Mouse (Mus musculus) effector memory CD4-positive, alpha-beta T cell, adult 5 months (primary cell): ENCODE data around the gene B230217C12Rik. TPM values are rescaled to one million over a fixed set of nuclear protein-coding genes. Genes with fewer than 3 reads are reported as not detected.

Experiments used
- polyA plus RNA-seq: library from polyadenylated mRNA; unstranded; fragments of 100-300 nt; shearing (Covaris generic); gene quantifications from one replicate; pipeline ENCODE4 v1.2.1, GENCODE M21; 2017

The B230217C12Rik gene
- 1.0 TPM for polyA plus RNA-seq

DNA sequence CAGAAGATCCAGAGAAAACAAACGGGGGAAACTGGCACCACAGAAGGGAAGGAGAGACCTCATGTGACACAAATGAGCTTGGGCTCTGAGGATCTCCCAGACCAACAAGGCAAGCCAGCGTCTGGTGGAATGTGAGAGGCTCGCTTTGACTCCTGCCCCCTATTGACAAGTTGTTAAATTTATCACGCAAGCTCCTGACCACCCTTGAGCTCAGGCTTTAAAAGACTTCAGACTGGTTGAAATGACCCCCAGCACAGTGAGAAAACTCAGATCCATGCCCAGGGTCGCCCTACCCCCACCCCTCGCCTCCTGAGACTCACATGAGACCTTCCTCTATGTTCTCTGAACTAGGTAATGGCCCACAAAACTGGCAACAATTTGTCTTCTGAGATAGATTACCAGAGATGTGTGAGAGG, at the start of gene B230217C12Rik:
Gene B230217C12Rik, plus strand, starts transcription at position 242 of the 416 bp plus-strand sequence.

DNA sequence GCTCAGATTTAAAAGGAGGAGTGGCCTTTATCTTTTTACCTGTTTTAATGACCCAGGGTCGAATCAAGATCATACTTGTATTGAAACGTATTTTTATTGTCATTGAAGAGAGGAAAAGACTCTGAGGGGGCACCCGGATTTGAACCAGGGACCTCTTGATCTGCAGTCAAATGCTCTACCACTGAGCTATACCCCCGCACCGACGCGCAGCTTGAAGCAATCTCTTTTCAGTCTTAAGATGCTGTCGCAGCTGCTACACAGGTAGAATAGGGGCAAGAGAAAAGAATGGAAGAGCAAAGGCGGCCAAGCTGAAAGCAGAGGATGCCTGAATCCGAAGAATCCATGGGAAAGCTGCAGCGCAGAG, 41.8 kb upstream of the B230217C12Rik start, which contains the start of gene Lasp1:
Gene Lasp1, plus strand, starts transcription at position 219 of the 364 bp plus-strand sequence.

DNA sequence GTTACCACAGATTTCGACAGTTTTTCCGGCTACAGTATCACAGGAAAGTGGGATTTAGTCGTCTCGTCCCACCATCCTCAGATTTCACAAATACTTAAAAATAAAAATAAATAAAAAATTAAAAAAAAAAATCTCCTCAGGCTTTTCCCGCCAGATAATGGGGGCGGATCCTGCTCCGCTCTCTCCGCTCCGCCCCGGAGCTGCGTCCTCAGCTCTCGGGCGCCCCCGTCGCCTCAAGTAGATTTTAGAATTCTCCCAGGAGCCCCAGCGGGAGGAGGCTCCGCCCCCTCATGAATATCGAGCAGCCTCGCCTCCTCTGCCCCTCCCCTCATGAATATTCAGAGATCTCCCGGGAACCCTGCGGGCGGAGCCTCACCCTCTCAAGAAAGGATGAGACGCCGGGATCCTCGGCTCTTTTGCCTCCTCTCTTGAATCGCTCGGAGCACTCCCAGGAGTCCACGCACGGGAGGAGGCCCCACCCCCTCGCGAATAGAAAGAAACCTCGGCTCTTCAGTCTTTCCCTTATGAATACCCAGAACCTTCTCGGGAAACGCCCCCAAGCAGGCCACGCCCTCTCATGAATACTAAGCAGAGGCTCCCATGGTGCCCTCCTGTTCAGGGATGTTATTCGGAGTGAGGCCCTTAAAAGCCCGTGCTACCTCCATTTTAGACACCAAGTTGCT, 43.5 kb downstream of the B230217C12Rik start, which contains the start of gene Fbxo47:
Gene Fbxo47, minus strand, starts transcription at position 237 of the 683 bp plus-strand sequence.

Other genes with a start within 250 kb of the B230217C12Rik start
- 16.0 TPM for gene Epop, start 211.1 kb upstream of the B230217C12Rik start, polyA plus RNA-seq
- gene Mllt6, start 177.4 kb upstream of the B230217C12Rik start, polyA plus RNA-seq, result 7.2 TPM
- 39.1 TPM for gene Cisd3, start 155.0 kb upstream of the B230217C12Rik start, polyA plus RNA-seq
- gene Pcgf2, start 140.3 kb upstream of the B230217C12Rik start, polyA plus RNA-seq, result 5.2 TPM
- 267 TPM for gene Psmb3, start 137.4 kb upstream of the B230217C12Rik start, polyA plus RNA-seq
- 3.3 TPM for gene Pip4k2b, start 96.1 kb upstream of the B230217C12Rik start, polyA plus RNA-seq
- 165 TPM for gene Cwc25, start 74.2 kb upstream of the B230217C12Rik start, polyA plus RNA-seq
- not detected for gene 1700001P01Rik, start 64.9 kb upstream of the B230217C12Rik start, polyA plus RNA-seq
- gene Rpl23, start 58.3 kb upstream of the B230217C12Rik start, polyA plus RNA-seq, result 496 TPM
- 114 TPM for gene Lasp1, start 41.8 kb upstream of the B230217C12Rik start, polyA plus RNA-seq
- 0.97 TPM for gene Fbxo47, start 43.4 kb downstream of the B230217C12Rik start, polyA plus RNA-seq
- gene Plxdc1, start 145.7 kb downstream of the B230217C12Rik start, polyA plus RNA-seq, result 2.4 TPM
- gene Arl5c, start 155.4 kb downstream of the B230217C12Rik start, polyA plus RNA-seq, result 67.3 TPM
- gene Cacnb1, start 182.3 kb downstream of the B230217C12Rik start, polyA plus RNA-seq, result 13.5 TPM
- 1,729 TPM for gene Rpl19, start 185.9 kb downstream of the B230217C12Rik start, polyA plus RNA-seq
- gene Stac2, start 212.7 kb downstream of the B230217C12Rik start, polyA plus RNA-seq, result not detected